Mouse (Mus musculus) 416B (cell line): ENCODE data around the gene Dpyd.

Experiments used
- DNase-seq: peaks from one replicate; pipeline ENCODE4 v3.0.0; 2011; ENCODE audit warnings: low read depth

Dpyd gene

GRCm38 (mm10) chr3:118676052-118676777, 114.3 kb downstream of the Dpyd start:
- DNase-seq: no peak

GRCm38 (mm10) chr3:118680803-118681202, 118.9 kb downstream of the Dpyd start:
- DNase-seq: peak; percentile 31

- no peak for DNase-seq
Observed at GRCm38 (mm10) chr3:118750269-118750668, 188.3 kb downstream of the Dpyd start.

- DNase-seq: peak; percentile 8
Observed at GRCm38 (mm10) chr3:118753623-118754022, 191.7 kb downstream of the Dpyd start.

GRCm38 (mm10) chr3:118756099-118756498, 194.2 kb downstream of the Dpyd start:
- DNase-seq: no peak

GRCm38 (mm10) chr3:118812885-118813284, 251.0 kb downstream of the Dpyd start:
- no peak for DNase-seq

- no peak for DNase-seq
Observed at GRCm38 (mm10) chr3:118850613-118851527, 288.9 kb downstream of the Dpyd start.

- DNase-seq: no peak
Observed at GRCm38 (mm10) chr3:118852711-118853110, 290.8 kb downstream of the Dpyd start.

GRCm38 (mm10) chr3:118855411-118855810, 293.5 kb downstream of the Dpyd start:
- no peak for DNase-seq

GRCm38 (mm10) chr3:118869113-118870107, 307.5 kb downstream of the Dpyd start:
- DNase-seq: no peak

- no peak for DNase-seq
Observed at GRCm38 (mm10) chr3:118875871-118876270, 313.9 kb downstream of the Dpyd start.

- no peak for DNase-seq
Observed at GRCm38 (mm10) chr3:118899036-118899435, 337.1 kb downstream of the Dpyd start.

- DNase-seq: no peak
Observed at GRCm38 (mm10) chr3:118991312-118991711, 429.4 kb downstream of the Dpyd start.

GRCm38 (mm10) chr3:118991793-118992192, 429.9 kb downstream of the Dpyd start:
- DNase-seq: peak; percentile 11

GRCm38 (mm10) chr3:119021255-119021654, 459.3 kb downstream of the Dpyd start:
- DNase-seq: no peak

GRCm38 (mm10) chr3:119042611-119043010, 480.7 kb downstream of the Dpyd start:
- DNase-seq: no peak

GRCm38 (mm10) chr3:119056144-119056543, 494.2 kb downstream of the Dpyd start:
- no peak for DNase-seq

GRCm38 (mm10) chr3:119063214-119063613, 501.3 kb downstream of the Dpyd start:
- DNase-seq: no peak

- no peak for DNase-seq
Observed at GRCm38 (mm10) chr3:119063642-119064041, 501.7 kb downstream of the Dpyd start.

GRCm38 (mm10) chr3:119064746-119065145, 502.8 kb downstream of the Dpyd start:
- DNase-seq: no peak

GRCm38 (mm10) chr3:119067221-119067620, 505.3 kb downstream of the Dpyd start:
- no peak for DNase-seq

GRCm38 (mm10) chr3:119086618-119087017, 524.7 kb downstream of the Dpyd start:
- no peak for DNase-seq
